8 mouse cellular contexts compared by ENCODE assay signal in genomic region chr6:113308141-113308540, GRCm38 (mm10). TPM values are rescaled to one million over a fixed set of nuclear protein-coding genes. Genes with fewer than 3 reads are reported as not detected.
DNase-seq lines count a peak whose midpoint lies in the region; ATAC-seq and TF ChIP-seq lines count a peak whose summit lies in the region.

No protein-coding gene starts in this region.

- TF ChIP-seq CTCF in spleen, adult 2 months (IDR thresholded peaks at IDR 0.05; ENCODE audit: extremely low read depth, insufficient read depth, insufficient read length, insufficient replicate concordance), result peak; percentile 28; the same call in 1 of the 2 replicates

- TF ChIP-seq POLR2A in spleen, adult 2 months (IDR thresholded peaks at IDR 0.05; ENCODE audit: low read depth, low read length), result no peak

- 26% methylated on average over 5 of the region's 5 CpGs for WGBS in heart, embryonic 14.5 days
- 11% methylated on average over 5 of the region's 5 CpGs for WGBS in spleen, adult 2 months

- H3K36me3 ChIP-seq in heart, embryonic 14.5 days (ENCODE audit: control insufficient read depth, insufficient read depth, low read length), result peaks cover 32% of the 10 kb centered on the region
- peaks cover 14% of the 10 kb centered on the region for H3K36me3 ChIP-seq in spleen, adult 2 months (ENCODE audit: control insufficient read depth, insufficient read depth, low read length)

- peak overlapping the region; percentile 94 for H3K9ac ChIP-seq in heart, embryonic 14.5 days (ENCODE audit: low read length)

- H3K4me1 ChIP-seq in heart, embryonic 14.5 days (ENCODE audit: control insufficient read depth in 2 of 2, insufficient read depth in 2 of 2, low read length in 2 of 2), result peaks cover 4 to 31% of the 10 kb centered on the region in 2 experiments
- no peaks in the 10 kb centered on the region; the same call in 1 of the 2 replicates for H3K4me1 ChIP-seq in spleen, adult 2 months (ENCODE audit: control insufficient read depth, insufficient read depth, insufficient read length)

- DNase-seq in thymus, postnatal 14 days, result peak; percentile 35
- DNase-seq in thymus, adult 18-20 months, result no peak
- DNase-seq in cerebellum, adult 8-10 months, result peak; percentile 77
- peak; percentile 57 to 65 for DNase-seq in kidney, postnatal 25 days
- peak; percentile 18 for DNase-seq in lung, postnatal 36 days
- peak in 1 of 2 experiments; percentile 44 for DNase-seq in spleen, adult 2 months (ENCODE audit: low read depth in 1 of 2, low spot score in 2 of 2)
- DNase-seq in frontal cortex, postnatal 25 days (ENCODE audit: low spot score in 2 of 2), result no peak

- peak overlapping the region in 1 of 2 experiments; percentile 99; a peak in 2 of 4 replicates for H3K27ac ChIP-seq in heart, embryonic 14.5 days (replicated peaks in 1 of 2; ENCODE audit: control insufficient read depth in 1 of 2, insufficient read depth in 1 of 2, low read depth in 2 of 2, low read length in 2 of 2)
- H3K27ac ChIP-seq in spleen, adult 2 months (ENCODE audit: insufficient read depth, low read length), result peak overlapping the region; percentile 99

- H3K4me2 ChIP-seq in heart, embryonic 14.5 days (ENCODE audit: low read length), result peak overlapping the region; percentile 84

- ATAC-seq in heart, embryonic 14.5 days (ENCODE audit: insufficient number of reproducible peaks, insufficient read depth, low FRiP score, low read depth), result no peak

- H3K27me3 ChIP-seq in heart, embryonic 14.5 days (ENCODE audit: control insufficient read depth, insufficient read depth, low read length), result no peaks in the 10 kb centered on the region
- no peaks in the 10 kb centered on the region for H3K27me3 ChIP-seq in spleen, adult 2 months (ENCODE audit: control insufficient read depth, insufficient read depth, low read length)

- no peaks in the 10 kb centered on the region for H3K9me3 ChIP-seq in heart, embryonic 14.5 days (ENCODE audit: control insufficient read depth, low read length)

- H3K4me3 ChIP-seq in heart, embryonic 14.5 days (ENCODE audit: control insufficient read depth in 1 of 2, insufficient read depth in 1 of 2, low read depth in 1 of 2, low read length in 2 of 2), result peak overlapping the region; percentile 89 to 93
- peak overlapping the region; percentile 74; the same call in 1 of the 2 replicates for H3K4me3 ChIP-seq in spleen, adult 2 months (ENCODE audit: extremely low read depth, insufficient read depth, insufficient read length)

RNA-seq across cellular contexts. Expression of gene Brpf1, which starts 1.2 kb away (rescaled TPM):
- 11.7 and 11.8 TPM in 2 replicates for polyA plus RNA-seq in heart, embryonic 14.5 days (2014; fragmentation: Nextera tagmentation; extraction: Ambion mirVana)
- polyA plus RNA-seq in spleen, adult 2 months (2012; rRNA removed), result 24.2 and 26.3 TPM in 2 replicates

RNA-seq across cellular contexts. Expression of gene Ogg1, which starts 18.6 kb away (rescaled TPM):
- polyA plus RNA-seq in heart, embryonic 14.5 days (2014; fragmentation: Nextera tagmentation; extraction: Ambion mirVana), result 10.1 and 10.3 TPM in 2 replicates
- 13.0 and 14.8 TPM in 2 replicates for polyA plus RNA-seq in spleen, adult 2 months (2012; rRNA removed)

RNA-seq across cellular contexts. Expression of gene Cpne9, which starts 26.0 kb away (rescaled TPM):
- polyA plus RNA-seq in heart, embryonic 14.5 days (2014; fragmentation: Nextera tagmentation; extraction: Ambion mirVana), result 0.07 TPM in 1 of 2 replicates, not detected in the other
- 0.13 and 0.23 TPM in 2 replicates for polyA plus RNA-seq in spleen, adult 2 months (2012; rRNA removed)

RNA-seq across cellular contexts. Expression of gene Camk1, which starts 35.6 kb away (rescaled TPM):
- polyA plus RNA-seq in heart, embryonic 14.5 days (2014; fragmentation: Nextera tagmentation; extraction: Ambion mirVana), result 131 and 134 TPM in 2 replicates
- polyA plus RNA-seq in spleen, adult 2 months (2012; rRNA removed), result 21.0 and 22.6 TPM in 2 replicates

Comparison
In these comparisons a context has a peak if more than half of its experiments do, and no peak if none do; other contexts are left out.
1. DNase-seq: peak in thymus, postnatal 14 days (single experiment), cerebellum, adult 8-10 months (single experiment), kidney, postnatal 25 days (2 of 2) and lung, postnatal 36 days (single experiment); none in thymus, adult 18-20 months (0 of 2) and frontal cortex, postnatal 25 days (0 of 2).